Mouse (Mus musculus) heart, postnatal 14 days (tissue): ENCODE measurements around the gene Lama2. TPM values are rescaled to one million over a fixed set of nuclear protein-coding genes. Genes with fewer than 3 reads are reported as not detected.
"Not testable (repeated sequence)": the region's sequence is repeated elsewhere in the genome, so short reads cannot be mapped to it uniquely, and the experiment has no call there.

ENCODE experiments used
- DNase-seq, 2 experiments: peaks; one replicate each; pipeline ENCODE4 v3.0.0; 2021 to 2022
- intact Hi-C: fragments of 180-260 bp; cut with DNase I; formaldehyde crosslinking; loops from one replicate; pipeline ENCODE4 v1.15.1; 2025
- total RNA-seq, 2 experiments: library from RNA; stranded (reverse); gene quantifications; 2 replicates each; pipeline ENCODE4 v1.2.3; 2021

The Lama2 gene
- total RNA-seq, 2 experiments from 2014 or later, result 210 to 213 TPM

GRCm38 (mm10) chr10:26958513-26958912, 661.0 kb downstream of the Lama2 start:
- intact Hi-C loops, result no loop called here
- no peak for DNase-seq

- no peak for DNase-seq
These were observed 669.1 kb downstream of the Lama2 start for GRCm38 (mm10) chr10:26950448-26950847.

GRCm38 (mm10) chr10:26949667-26950066, 669.9 kb downstream of the Lama2 start:
- intact Hi-C loops, result no loop called here
- no peak for DNase-seq

More at GRCm38 (mm10) chr10:26950448-26950847, 669.1 kb downstream of the Lama2 start:
- intact Hi-C loops, result no loop called here

GRCm38 (mm10) chr10:26948331-26948730, 671.2 kb downstream of the Lama2 start:
- DNase-seq, result no peak
- intact Hi-C loops, result no loop called here

GRCm38 (mm10) chr10:26939549-26939948, 680.0 kb downstream of the Lama2 start:
- no peak for DNase-seq
- intact Hi-C loops, result no loop called here

- DNase-seq, intact Hi-C loops: not testable (repeated sequence)
These were observed 681.1 kb downstream of the Lama2 start for GRCm38 (mm10) chr10:26938464-26938863.

- DNase-seq, intact Hi-C loops: not testable (repeated sequence)
These were observed 683.5 kb downstream of the Lama2 start for GRCm38 (mm10) chr10:26936056-26936455.
